Mouse (Mus musculus) small intestine, adult 10 weeks (tissue): ENCODE results near the gene 1700012B07Rik. TPM values are rescaled to one million over a fixed set of nuclear protein-coding genes. Genes with fewer than 3 reads are reported as not detected.

Source experiments
- polyA plus RNA-seq: library from polyadenylated mRNA; stranded (reverse); fragments of 350-450 nt; fragmentation: Illumina TruSeq; extraction: RNeasy Lipid Tissue Mini Kit (QIAGEN cat#74804); gene quantifications from one replicate; pipeline ENCODE4 v1.2.3, GENCODE M21; 2014; ENCODE audit warnings: low replicate concordance

1700012B07Rik gene
- not detected for polyA plus RNA-seq

GRCm38 (mm10) chr11:109827946-109828345 is at the start of gene 1700012B07Rik:
1700012B07Rik (minus strand) TSS chr11:109828046.

Other genes starting within 250 kb of the 1700012B07Rik start
- gene Wipi1, start 216.1 kb downstream of the 1700012B07Rik start, polyA plus RNA-seq = 14.5 TPM
- gene Prkar1a, start 178.6 kb downstream of the 1700012B07Rik start, polyA plus RNA-seq = 126 TPM
- gene Fam20a, start 105.8 kb downstream of the 1700012B07Rik start, polyA plus RNA-seq = 1.8 TPM
- gene Abca8b, start 167.8 kb upstream of the 1700012B07Rik start, polyA plus RNA-seq = 1.7 TPM